ENCODE assay signal across 27 mouse cellular contexts in genomic region chr9:11604381-11604780, GRCm38 (mm10).
A peak's percentile ranks its signal among the peaks of the same experiment; 100 is the strongest.
DNase-seq lines count a peak whose midpoint lies in the region; ATAC-seq and TF ChIP-seq lines count a peak whose summit lies in the region.
"Had no signal": no experiment of that assay in that cellular context is flagged by ENCODE, and none has a peak within 500 bp of the region (broad histone marks: within the 10 kb centered on the region; RNA-seq: fewer than 3 reads in every experiment).

No protein-coding gene starts in this region.

- H3K27me3 ChIP-seq in forebrain, embryonic 15.5 days = no peaks in the 10 kb centered on the region
- H3K27me3 ChIP-seq in forebrain, embryonic 13.5 days = no peaks in the 10 kb centered on the region
- H3K27me3 ChIP-seq in thymus, adult 2 months (ENCODE audit: control insufficient read depth, insufficient read depth, low read length) = no peaks in the 10 kb centered on the region
- no peaks in the 10 kb centered on the region for H3K27me3 ChIP-seq in Patski
- no peaks in the 10 kb centered on the region for H3K27me3 ChIP-seq in stomach, postnatal 0 days (ENCODE audit: control insufficient read depth, insufficient read depth, low read length)
- H3K27me3 ChIP-seq: embryonic facial prominence, embryonic 12.5 days; hindbrain, embryonic 12.5 days; limb, embryonic 15.5 days; liver, embryonic 15.5 days; midbrain, embryonic 13.5 days; neural tube, embryonic 15.5 days; stomach, embryonic 15.5 days had no signal

- ATAC-seq in forebrain, embryonic 15.5 days (replicated peaks) = 0 out of 2 replicates have a peak, but pooled peaks have one; percentile 35
- no peak for ATAC-seq in forebrain, embryonic 13.5 days
- ATAC-seq in Patski = no peak
- ATAC-seq in stomach, postnatal 0 days (ENCODE audit: low FRiP score, low TSS enrichment) = no peak
- ATAC-seq: forebrain, embryonic 16.5 days; inflammation-experienced regulatory T-cells, adult 6 months; midbrain, embryonic 13.5 days had no signal

- WGBS in forebrain, embryonic 15.5 days = 95% methylated on average over 2 of the region's 2 CpGs
- WGBS in forebrain, embryonic 13.5 days = 95% methylated on average over 2 of the region's 2 CpGs
- WGBS in thymus, adult 2 months = 93% methylated on average over 2 of the region's 2 CpGs
- WGBS in stomach, postnatal 0 days = 96% methylated on average over 2 of the region's 2 CpGs

- no peak overlapping the region for H3K4me2 ChIP-seq in forebrain, embryonic 15.5 days (replicated peaks)
- no peak overlapping the region for H3K4me2 ChIP-seq in forebrain, embryonic 13.5 days
- no peak overlapping the region for H3K4me2 ChIP-seq in stomach, postnatal 0 days (replicated peaks; ENCODE audit: low read depth)
- H3K4me2 ChIP-seq: embryonic facial prominence, embryonic 12.5 days; hindbrain, embryonic 12.5 days; limb, embryonic 15.5 days; liver, embryonic 15.5 days; midbrain, embryonic 13.5 days; neural tube, embryonic 15.5 days; stomach, embryonic 15.5 days had no signal

- H3K27ac ChIP-seq in forebrain, embryonic 15.5 days (replicated peaks) = no peak overlapping the region
- no peak overlapping the region for H3K27ac ChIP-seq in forebrain, embryonic 13.5 days
- H3K27ac ChIP-seq in thymus, adult 2 months (ENCODE audit: control insufficient read depth, insufficient read depth, low read length) = no peak overlapping the region
- H3K27ac ChIP-seq in stomach, postnatal 0 days (replicated peaks) = no peak overlapping the region
- H3K27ac ChIP-seq: embryonic facial prominence, embryonic 12.5 days; heart, embryonic 10.5 days; hindbrain, embryonic 12.5 days; kidney, postnatal 0 days; limb, embryonic 15.5 days; liver, embryonic 15.5 days; midbrain, embryonic 13.5 days; neural tube, embryonic 15.5 days; stomach, embryonic 15.5 days had no signal

- no peak for TF ChIP-seq POLR2A in thymus, adult 2 months (IDR thresholded peaks at IDR 0.05; ENCODE audit: control insufficient read depth, extremely low read depth, insufficient read depth, low read length, poor library complexity)

- no peak overlapping the region for H3K4me3 ChIP-seq in forebrain, embryonic 15.5 days
- H3K4me3 ChIP-seq in forebrain, embryonic 13.5 days = no peak overlapping the region
- H3K4me3 ChIP-seq in thymus, adult 2 months (ENCODE audit: control insufficient read depth, insufficient read depth, low read length) = no peak overlapping the region
- no peak overlapping the region for H3K4me3 ChIP-seq in stomach, postnatal 0 days (ENCODE audit: low read depth, low read length)
- H3K4me3 ChIP-seq: embryonic facial prominence, embryonic 12.5 days; erythroblast, embryonic 14.5 days; heart, embryonic 10.5 days; hindbrain, embryonic 12.5 days; limb, embryonic 15.5 days; liver, embryonic 15.5 days; midbrain, embryonic 13.5 days; myocyte; neural tube, embryonic 15.5 days; stomach, embryonic 15.5 days had no signal

- POLR2A ChIA-PET in Patski (lab: Charles Lee) = no interaction called here

- in situ Hi-C loops in Patski (cut with MboI; ENCODE audit: low pct_unique_long_range_greater_than_20kb) = no loop called here

- CTCF ChIA-PET in Patski (lab: Charles Lee) = no interaction called here

- no peak overlapping the region for H3K9ac ChIP-seq in forebrain, embryonic 15.5 days (replicated peaks)
- H3K9ac ChIP-seq in forebrain, embryonic 13.5 days = no peak overlapping the region
- no peak overlapping the region for H3K9ac ChIP-seq in stomach, postnatal 0 days (ENCODE audit: low read length)
- H3K9ac ChIP-seq: embryonic facial prominence, embryonic 12.5 days; hindbrain, embryonic 12.5 days; limb, embryonic 15.5 days; liver, embryonic 15.5 days; midbrain, embryonic 13.5 days; neural tube, embryonic 15.5 days; stomach, embryonic 15.5 days had no signal

- H3K9me3 ChIP-seq in forebrain, embryonic 15.5 days = no peaks in the 10 kb centered on the region
- H3K9me3 ChIP-seq in forebrain, embryonic 13.5 days (replicated peaks) = no peaks in the 10 kb centered on the region
- H3K9me3 ChIP-seq in stomach, postnatal 0 days (ENCODE audit: control insufficient read depth, low read length) = no peaks in the 10 kb centered on the region
- H3K9me3 ChIP-seq: embryonic facial prominence, embryonic 12.5 days; G1E; heart, embryonic 10.5 days; hindbrain, embryonic 12.5 days; limb, embryonic 15.5 days; liver, embryonic 15.5 days; midbrain, embryonic 13.5 days; neural tube, embryonic 15.5 days; stomach, embryonic 15.5 days had no signal

- TF ChIP-seq EP300 in stomach, postnatal 0 days (optimal IDR thresholded peaks at IDR 0.05) = no peak

- peak; percentile 1 for DNase-seq in thymus, adult 2 months
- DNase-seq in thymus, postnatal 4 days = no peak
- no peak for DNase-seq in Patski (ENCODE audit: low read depth, low spot score)
- DNase-seq in cerebellum, postnatal 36 days = no peak
- DNase-seq in stomach, postnatal 0 days (ENCODE audit: low spot score) = no peak
- no peak for DNase-seq in spleen, postnatal 36 days (ENCODE audit: low spot score in 2 of 2)
- DNase-seq: adrenal gland, adult 2 months; cerebellum, adult 9-10 months; heart, postnatal 10 days; spleen, adult 18-20 months; thymus, postnatal 14 days had no signal

- TF ChIP-seq CTCF in thymus, adult 2 months (IDR thresholded peaks at IDR 0.05; ENCODE audit: borderline replicate concordance, control insufficient read depth, extremely low read depth, insufficient read depth, low read length, poor library complexity) = no peak
- TF ChIP-seq CTCF in Patski (IDR thresholded peaks at IDR 0.05) = peak; percentile 25
- TF ChIP-seq CTCF in stomach, postnatal 0 days (IDR thresholded peaks at IDR 0.05; ENCODE audit: low read depth) = no peak

- no peaks in the 10 kb centered on the region for H3K4me1 ChIP-seq in forebrain, embryonic 15.5 days
- no peaks in the 10 kb centered on the region for H3K4me1 ChIP-seq in forebrain, embryonic 13.5 days
- H3K4me1 ChIP-seq in thymus, adult 2 months (replicated peaks; ENCODE audit: control insufficient read depth, insufficient read depth, low read length) = no peaks in the 10 kb centered on the region
- H3K4me1 ChIP-seq in stomach, postnatal 0 days (replicated peaks; ENCODE audit: control insufficient read depth, insufficient read depth) = no peaks in the 10 kb centered on the region
- H3K4me1 ChIP-seq: embryonic facial prominence, embryonic 12.5 days; heart, embryonic 10.5 days; hindbrain, embryonic 12.5 days; limb, embryonic 15.5 days; liver, embryonic 15.5 days; midbrain, embryonic 13.5 days; neural tube, embryonic 15.5 days; stomach, embryonic 15.5 days had no signal

- no peaks in the 10 kb centered on the region for H3K36me3 ChIP-seq in forebrain, embryonic 15.5 days
- no peaks in the 10 kb centered on the region for H3K36me3 ChIP-seq in forebrain, embryonic 13.5 days (ENCODE audit: poor library complexity, severe bottlenecking)
- H3K36me3 ChIP-seq in thymus, adult 2 months (ENCODE audit: control insufficient read depth, insufficient read depth, low read length) = no peaks in the 10 kb centered on the region
- H3K36me3 ChIP-seq in stomach, postnatal 0 days (ENCODE audit: control insufficient read depth, insufficient read depth, low read length) = no peaks in the 10 kb centered on the region
- H3K36me3 ChIP-seq: embryonic facial prominence, embryonic 12.5 days; G1E; heart, embryonic 10.5 days; hindbrain, embryonic 12.5 days; limb, embryonic 15.5 days; liver, embryonic 15.5 days; midbrain, embryonic 13.5 days; neural tube, embryonic 15.5 days; stomach, embryonic 15.5 days had no signal
